Mouse (Mus musculus) neutrophil, adult 59 days (primary cell): ENCODE measurements around the gene Phf10. TPM values are rescaled to one million over a fixed set of nuclear protein-coding genes. Genes with fewer than 3 reads are reported as not detected.

ENCODE experiments used
- total RNA-seq, 2 experiments: library from RNA; stranded (reverse); gene quantifications; 1 replicate in 1 of 2; 2 replicates in 1 of 2; pipeline ENCODE4 v1.2.4; 2023

The Phf10 gene
- 10 to 100 TPM; 48.1 to 48.5 TPM for total RNA-seq

GRCm38 (mm10) chr17:14960951-14961556, at the start of gene Phf10:
TSS of gene Phf10 (minus strand) at chr17:14961273.

GRCm38 (mm10) chr17:15009706-15010413, 48.8 kb upstream of the Phf10 start, which contains the start of gene Gm3435:
TSS of gene Gm3435 (plus strand) at chr17:15010176.

GRCm38 (mm10) chr17:14978362-14979038, 17.4 kb upstream of the Phf10 start, which contains the start of the genes 9030025P20Rik and Gm3417:
TSS of gene 9030025P20Rik (plus strand) at chr17:14978468.
TSS of gene Gm3417 (minus strand) at chr17:14978790.

GRCm38 (mm10) chr17:14943009-14943728, 17.9 kb downstream of the Phf10 start, which contains the start of the genes Wdr27 and 1600012H06Rik:
TSS of gene Wdr27 (minus strand) at chr17:14943158.
TSS of gene 1600012H06Rik (plus strand) at chr17:14943184.

Other genes starting within 250 kb of the Phf10 start
- under 1 TPM in 1 of 2 experiments, not detected in 1; 0.67 TPM for gene Wdr27, start 18.1 kb downstream of the Phf10 start, total RNA-seq
- gene 1600012H06Rik, start 18.1 kb downstream of the Phf10 start, total RNA-seq, result 10 to 100 TPM; 19.9 to 20.8 TPM
- 10 to 100 TPM; 16.9 to 21.3 TPM for gene 9030025P20Rik, start 17.2 kb upstream of the Phf10 start, total RNA-seq
- gene Gm3417, start 17.5 kb upstream of the Phf10 start, total RNA-seq, result not detected
- 1 to 10 TPM; 3.0 to 9.3 TPM for gene Gm3435, start 48.9 kb upstream of the Phf10 start, total RNA-seq
- 100 to 1,000 TPM; 116 to 120 TPM for gene Ermard, start 79.9 kb upstream of the Phf10 start, total RNA-seq
- gene Tcte3, start 80.2 kb upstream of the Phf10 start, total RNA-seq, result 1 to 10 TPM in 1 of 2 experiments, under 1 TPM in 1; 1.00 to 1.0 TPM
- 1 to 10 TPM; 4.7 to 6.7 TPM for gene Gm3448, start 80.3 kb upstream of the Phf10 start, total RNA-seq